Mouse (Mus musculus) embryonic facial prominence, embryonic 13.5 days (tissue): ENCODE results near the gene Nfix. TPM values are rescaled to one million over a fixed set of nuclear protein-coding genes. Genes with fewer than 3 reads are reported as not detected.

ENCODE experiments used
- ATAC-seq: fragments of 200-750 bp; cut with Nextera tagmentation; 2 replicates; pipeline ENCODE4 v1.8.0; 2017; ENCODE audit warnings: low read depth; ENCODE audit not compliant: insufficient number of reproducible peaks, insufficient read depth, low FRiP score, low TSS enrichment
- H3K27ac ChIP-seq: fragments of 300-500 bp; sonication (generic); 2 replicates; pipeline ENCODE4 v1.5.1; 2015; ENCODE audit warnings: moderate library complexity, mild to moderate bottlenecking, inconsistent platforms
- H3K27me3 ChIP-seq: fragments of 300-500 bp; sonication (generic); 2 replicates; pipeline ENCODE4 v1.6.1; 2015; ENCODE audit warnings: mild to moderate bottlenecking, inconsistent platforms
- H3K36me3 ChIP-seq: fragments of 300-500 bp; sonication (generic); 2 replicates; pipeline ENCODE4 v1.6.1; 2015; ENCODE audit warnings: mild to moderate bottlenecking, inconsistent platforms
- H3K4me1 ChIP-seq: fragments of 300-500 bp; sonication (generic); 2 replicates; pipeline ENCODE4 v1.6.1; 2015; ENCODE audit warnings: inconsistent platforms
- H3K4me2 ChIP-seq: fragments of 300-500 bp; sonication (generic); 2 replicates; pipeline ENCODE4 v1.6.1; 2015; ENCODE audit warnings: moderate library complexity, mild to moderate bottlenecking, inconsistent platforms
- H3K4me3 ChIP-seq: fragments of 300-500 bp; sonication (generic); 2 replicates; pipeline ENCODE4 v1.5.1; 2015; ENCODE audit warnings: mild to moderate bottlenecking, inconsistent platforms
- H3K9ac ChIP-seq: fragments of 300-500 bp; sonication (generic); 2 replicates; pipeline ENCODE4 v1.6.1; 2015; ENCODE audit warnings: mild to moderate bottlenecking, inconsistent platforms
- H3K9me3 ChIP-seq: fragments of 300-500 bp; sonication (generic); 2 replicates; pipeline ENCODE4 v1.6.1; 2016; ENCODE audit warnings: inconsistent platforms
- WGBS: fragments of 180-500 bp; shearing (Covaris S2); methylation state at CpG from one replicate; pipeline ENCODE4 v1.1.7; 2015; ENCODE audit warnings: mixed read lengths; 5-methylcytosine and 5-hydroxymethylcytosine counted together
- polyA plus RNA-seq: library from polyadenylated mRNA; unstranded; fragments of >200 nt; fragmentation: Nextera tagmentation; extraction: Ambion mirVana; gene quantifications from 2 replicates; pipeline ENCODE4 v1.2.1, GENCODE M21; 2015

The Nfix gene
- polyA plus RNA-seq, 1 experiment from 2014 or later = 37.0 TPM

DNA sequence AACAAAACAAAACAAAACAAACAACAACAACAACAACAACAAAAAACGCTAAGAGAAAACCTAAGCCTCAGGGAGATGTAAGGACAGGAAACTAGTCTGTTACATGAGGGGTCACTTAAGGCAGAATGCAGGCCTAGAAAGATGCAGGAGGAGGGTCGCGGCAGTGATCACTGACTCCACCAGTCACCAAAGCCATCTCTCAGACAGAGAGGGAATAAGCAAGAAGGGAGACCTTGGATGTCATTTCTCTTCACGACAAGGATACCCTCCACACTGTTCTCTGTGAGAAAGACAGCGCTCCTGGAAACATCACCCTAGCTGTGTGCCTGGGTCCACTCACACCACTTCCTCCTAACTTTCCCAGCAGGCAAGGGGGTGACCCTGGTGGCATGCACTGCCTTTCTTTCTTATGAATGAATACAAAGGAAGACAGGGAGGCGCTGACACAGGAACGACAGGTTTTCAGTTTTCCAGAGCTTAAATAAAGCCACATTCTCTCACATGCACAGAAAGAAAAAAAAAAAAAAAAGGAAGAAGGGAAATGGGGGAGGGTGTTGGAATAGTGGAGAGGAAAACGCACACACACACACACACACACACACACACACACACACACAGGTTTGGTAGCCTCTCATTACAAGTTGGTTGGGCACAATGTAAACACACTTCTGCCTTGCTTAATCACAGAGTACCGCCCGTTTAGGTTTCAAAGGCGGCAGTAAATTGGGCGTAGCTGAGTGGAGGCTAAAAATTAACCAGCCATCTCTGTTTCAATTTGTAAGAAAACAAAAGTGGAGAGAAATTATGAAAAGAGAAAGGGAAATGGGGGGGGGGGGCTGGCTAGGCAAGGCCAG, 29.8 kb downstream of the Nfix start:
- Histone ChIP-seq H3K4me3 (no peak overlapping the region), H3K9me3 (no peaks in the 10 kb centered on the region), H3K4me1 (peaks cover 67% of the 10 kb centered on the region), H3K36me3 (peaks cover 45% of the 10 kb centered on the region), H3K4me2 (peak overlapping the region; percentile 57), H3K27me3 (peaks cover 82% of the 10 kb centered on the region), H3K9ac (0 out of 2 replicates have a peak overlapping the region, but pooled peaks have one; percentile 32), H3K27ac (no peak overlapping the region)
- 34% methylated on average over 12 of the region's 12 CpGs for WGBS
- no peak for ATAC-seq

DNA sequence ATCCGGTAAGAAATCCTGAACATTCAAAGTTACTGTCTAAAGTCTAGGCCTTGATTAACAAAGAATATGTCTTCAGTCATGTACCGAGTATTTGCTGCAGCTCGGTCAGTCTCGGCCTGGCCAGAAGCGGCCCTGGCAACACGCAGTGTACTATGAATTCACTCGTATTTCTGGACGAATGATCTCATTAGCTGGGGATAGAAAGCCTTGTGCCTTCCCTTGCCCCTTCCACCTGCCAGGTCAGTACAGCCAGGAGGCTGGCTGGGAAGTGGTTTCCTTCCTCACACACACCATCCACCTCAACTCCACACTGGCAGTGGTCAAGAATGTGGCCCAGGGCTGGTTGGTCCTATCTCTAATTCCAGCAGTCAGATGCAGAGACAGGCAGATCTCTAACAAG, 30.8 kb downstream of the Nfix start:
- peaks cover 62% of the 10 kb centered on the region for H3K4me1 ChIP-seq
- H3K4me2 ChIP-seq = no peak overlapping the region
- H3K27ac ChIP-seq = no peak overlapping the region
- H3K9ac ChIP-seq = no peak overlapping the region
- H3K4me3 ChIP-seq = no peak overlapping the region
- WGBS = 86% methylated on average over 8 of the region's 8 CpGs
- no peaks in the 10 kb centered on the region for H3K9me3 ChIP-seq
- no peak for ATAC-seq
- peaks cover 88% of the 10 kb centered on the region for H3K27me3 ChIP-seq
- peaks cover 49% of the 10 kb centered on the region for H3K36me3 ChIP-seq

DNA sequence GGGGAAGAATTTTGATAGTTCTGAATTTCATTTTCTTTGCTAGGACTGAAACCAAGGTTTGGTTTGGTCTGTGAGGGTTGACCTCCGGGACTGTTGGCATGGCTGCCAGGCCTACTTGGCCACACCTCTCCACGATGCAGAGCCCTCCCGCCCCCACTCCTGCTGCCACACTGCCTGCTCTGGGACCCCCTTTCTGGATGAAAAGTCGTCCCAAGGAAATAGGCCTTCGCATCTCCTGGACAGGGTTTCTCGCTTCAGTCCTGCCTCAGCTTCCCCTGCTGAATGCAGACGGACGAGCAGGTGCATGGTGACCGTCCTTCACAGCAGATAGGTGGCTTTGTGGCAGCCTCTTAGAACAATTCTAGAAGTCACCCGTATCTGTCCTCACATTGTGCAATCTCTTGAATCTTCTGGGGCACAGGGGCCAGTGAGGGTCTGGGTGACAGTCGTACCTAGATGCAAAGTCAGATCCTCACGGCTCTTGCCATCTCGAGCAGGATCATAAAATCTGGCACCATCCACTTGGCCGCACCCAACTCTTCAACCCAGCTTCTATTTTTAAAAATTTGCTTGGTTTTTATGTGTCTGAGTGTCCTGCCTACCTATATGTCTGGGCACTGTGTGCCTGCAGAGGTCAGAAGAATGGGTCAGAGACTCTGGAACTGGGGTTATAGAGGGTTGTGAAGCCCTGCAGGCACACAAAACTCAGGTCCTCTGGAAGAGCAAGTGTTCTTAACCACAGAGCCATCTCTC, 31.6 kb downstream of the Nfix start:
- Histone ChIP-seq H3K4me1 (peaks cover 61% of the 10 kb centered on the region), H3K9me3 (no peaks in the 10 kb centered on the region), H3K27ac (no peak overlapping the region), H3K27me3 (peaks cover 96% of the 10 kb centered on the region), H3K9ac (no peak overlapping the region), H3K4me3 (no peak overlapping the region), H3K4me2 (no peak overlapping the region), H3K36me3 (peaks cover 53% of the 10 kb centered on the region)
- no peak for ATAC-seq
- 88% methylated on average over 14 of the region's 14 CpGs for WGBS

DNA sequence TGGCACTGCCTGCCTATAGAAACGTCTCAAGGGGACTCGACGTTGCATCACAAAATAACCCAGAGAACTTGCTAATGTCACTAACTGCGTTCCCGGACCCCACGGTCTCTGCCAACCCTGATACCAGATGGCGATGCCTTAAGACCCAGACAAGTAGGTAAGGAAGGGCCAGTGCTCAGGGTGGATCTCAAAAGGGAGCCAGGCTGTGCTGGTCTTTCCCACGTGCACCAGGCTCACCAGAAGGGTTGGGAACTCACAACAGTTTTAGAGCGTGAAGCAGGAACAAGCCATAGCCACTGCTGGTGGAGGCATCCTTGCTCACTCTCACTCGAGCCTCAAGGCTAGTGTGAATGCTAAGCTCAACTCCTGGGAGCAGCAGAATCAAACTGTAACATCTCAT, 32.9 kb downstream of the Nfix start:
- Histone ChIP-seq H3K27me3 (peaks cover 94% of the 10 kb centered on the region), H3K9me3 (no peaks in the 10 kb centered on the region), H3K4me1 (peaks cover 48% of the 10 kb centered on the region), H3K36me3 (peaks cover 62% of the 10 kb centered on the region), H3K27ac (no peak overlapping the region), H3K9ac (0 out of 2 replicates have a peak overlapping the region, but pooled peaks have one; percentile 11), H3K4me3 (no peak overlapping the region), H3K4me2 (no peak overlapping the region)
- ATAC-seq = no peak
- 75% methylated on average over 10 of the region's 10 CpGs for WGBS

DNA sequence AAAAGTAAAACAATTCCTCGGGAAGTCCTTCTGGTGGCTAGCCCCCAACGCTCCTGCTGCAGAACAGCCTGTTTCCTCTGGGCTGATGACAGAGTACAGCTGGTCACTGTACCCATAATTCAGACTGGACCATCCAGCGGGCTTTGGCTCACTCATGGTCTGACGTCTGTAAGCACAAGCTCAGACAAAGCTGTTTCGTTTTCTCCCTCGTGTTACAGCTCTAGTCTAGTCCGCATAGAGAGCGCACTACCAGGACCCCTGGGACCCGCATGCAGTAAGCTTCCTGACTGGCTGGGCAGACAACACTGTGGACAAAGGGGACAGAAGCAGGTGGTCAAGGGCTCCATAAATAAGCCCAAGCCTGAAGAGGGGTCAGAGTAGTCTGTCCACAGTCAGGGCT, 33.7 kb downstream of the Nfix start:
- no peak for ATAC-seq
- Histone ChIP-seq H3K36me3 (peaks cover 57% of the 10 kb centered on the region), H3K9me3 (no peaks in the 10 kb centered on the region), H3K9ac (peak overlapping the region; percentile 11; the same call in 1 of the 2 replicates), H3K27ac (no peak overlapping the region), H3K27me3 (peaks cover 92% of the 10 kb centered on the region), H3K4me3 (no peak overlapping the region), H3K4me1 (peaks cover 43% of the 10 kb centered on the region), H3K4me2 (no peak overlapping the region)
- WGBS = 54% methylated on average over 9 of the region's 9 CpGs

DNA sequence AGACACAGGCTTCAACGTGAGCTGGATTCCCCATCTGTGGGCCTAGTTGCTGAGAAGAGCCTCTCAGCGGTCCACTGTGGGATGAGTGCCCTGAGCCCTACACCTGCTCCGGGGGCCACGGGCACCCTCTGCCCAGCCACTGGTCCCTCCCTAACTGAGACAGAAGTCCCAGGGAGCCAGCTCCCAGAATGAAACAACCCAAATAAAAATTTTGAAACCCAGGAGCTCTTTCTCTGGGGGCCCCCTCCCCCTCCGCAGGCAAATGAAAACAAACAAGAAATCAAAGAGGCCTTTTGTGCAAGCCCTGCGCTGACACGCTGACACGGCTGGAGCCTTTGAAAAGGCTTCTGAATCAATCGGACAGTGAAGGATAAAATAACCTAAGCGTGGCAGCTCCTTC, 34.5 kb downstream of the Nfix start:
- peaks cover 43% of the 10 kb centered on the region for H3K4me1 ChIP-seq
- H3K9me3 ChIP-seq = no peaks in the 10 kb centered on the region
- WGBS = 14% methylated on average over 10 of the region's 10 CpGs
- H3K4me2 ChIP-seq = no peak overlapping the region
- H3K36me3 ChIP-seq = peaks cover 60% of the 10 kb centered on the region
- H3K27ac ChIP-seq = no peak overlapping the region; the same call in 1 of the 2 replicates
- ATAC-seq = no peak
- H3K4me3 ChIP-seq = 0 out of 2 replicates have a peak overlapping the region, but pooled peaks have one; percentile 1
- peaks cover 90% of the 10 kb centered on the region for H3K27me3 ChIP-seq
- peak overlapping the region; percentile 51; the same call in 1 of the 2 replicates for H3K9ac ChIP-seq

DNA sequence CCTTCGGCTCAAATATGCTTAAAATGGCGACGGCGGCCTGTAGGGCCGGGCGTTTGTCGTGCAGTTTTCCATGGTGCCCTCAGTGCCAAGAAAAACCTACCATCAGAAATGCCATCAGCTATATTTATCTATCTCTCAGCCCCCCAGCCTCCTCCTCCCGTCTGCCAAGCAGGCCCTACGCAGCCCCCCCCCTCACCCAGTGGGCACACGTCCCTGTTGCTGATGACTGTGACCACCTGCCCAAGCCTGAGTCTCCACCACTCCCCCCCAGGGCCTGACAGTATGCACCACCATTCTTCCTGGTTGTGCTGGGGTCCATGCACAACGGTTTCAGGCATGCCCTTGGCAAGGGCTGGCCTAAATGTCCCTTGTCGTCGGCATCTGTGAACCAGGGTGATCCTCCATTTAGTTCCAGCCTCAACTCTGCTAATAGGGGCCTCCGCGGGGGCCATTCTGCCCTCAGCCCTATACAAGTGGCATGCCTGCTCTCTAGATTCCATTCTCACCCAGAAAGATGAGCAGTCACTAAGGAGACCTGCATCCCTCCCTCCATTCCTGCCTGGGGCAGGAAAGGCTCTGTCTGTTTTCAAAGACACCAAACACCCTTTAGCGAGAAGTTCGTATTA, 35.2 kb downstream of the Nfix start:
- WGBS = 73% methylated on average over 17 of the region's 17 CpGs
- Histone ChIP-seq H3K27me3 (peaks cover 89% of the 10 kb centered on the region), H3K9ac (peak overlapping the region; percentile 7; the same call in 1 of the 2 replicates), H3K4me1 (peaks cover 41% of the 10 kb centered on the region), H3K27ac (no peak overlapping the region), H3K4me2 (no peak overlapping the region), H3K4me3 (no peak overlapping the region), H3K9me3 (no peaks in the 10 kb centered on the region), H3K36me3 (peaks cover 57% of the 10 kb centered on the region)
- no peak for ATAC-seq

DNA sequence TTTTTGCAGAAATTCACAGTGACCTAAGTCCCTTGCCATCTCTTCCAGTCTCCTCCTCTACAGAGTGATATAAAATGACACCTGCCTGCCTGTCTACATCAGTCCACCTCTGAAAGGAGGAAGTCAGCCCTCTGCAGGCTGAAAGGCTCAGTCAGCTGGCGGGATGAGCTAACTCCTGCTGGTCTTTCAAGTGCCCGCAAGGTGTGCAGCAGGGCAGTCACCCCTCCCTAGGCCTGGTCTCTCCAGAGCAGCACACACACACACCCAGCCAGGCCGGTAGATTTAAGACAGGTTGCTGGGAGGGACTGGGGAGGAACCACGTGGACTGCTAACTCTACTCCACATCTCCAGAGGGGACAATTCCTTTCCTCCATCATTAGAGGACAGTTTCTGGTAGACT, 36.0 kb downstream of the Nfix start:
- no peaks in the 10 kb centered on the region for H3K9me3 ChIP-seq
- peaks cover 58% of the 10 kb centered on the region for H3K36me3 ChIP-seq
- ATAC-seq = no peak
- no peak overlapping the region for H3K4me2 ChIP-seq
- H3K9ac ChIP-seq = no peak overlapping the region
- no peak overlapping the region for H3K4me3 ChIP-seq
- peaks cover 40% of the 10 kb centered on the region for H3K4me1 ChIP-seq
- 50% methylated on average over 4 of the region's 4 CpGs for WGBS
- H3K27ac ChIP-seq = no peak overlapping the region
- peaks cover 88% of the 10 kb centered on the region for H3K27me3 ChIP-seq

DNA sequence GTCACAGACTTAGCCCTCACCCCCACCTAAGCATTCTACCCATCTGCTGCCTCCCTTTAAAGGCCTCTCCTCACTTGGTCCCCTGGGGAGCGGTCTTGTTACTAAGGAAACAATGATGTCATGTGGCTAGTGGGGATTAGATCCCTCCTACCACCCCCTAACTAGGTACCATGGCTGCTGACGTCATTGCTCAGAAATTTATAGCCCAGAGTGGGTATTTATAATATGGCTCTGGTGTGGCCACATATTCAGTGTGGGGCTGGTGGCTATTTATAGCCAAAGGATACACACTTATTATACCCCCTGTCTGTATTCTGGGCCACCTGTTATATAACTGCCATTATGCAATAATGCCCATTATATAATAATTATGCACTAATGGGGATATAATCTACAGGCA, 39.2 kb downstream of the Nfix start:
- H3K36me3 ChIP-seq = peaks cover 52% of the 10 kb centered on the region
- WGBS = 47% methylated on average over 2 of the region's 2 CpGs
- H3K4me1 ChIP-seq = peaks cover 47% of the 10 kb centered on the region
- ATAC-seq = no peak
- H3K9ac ChIP-seq = no peak overlapping the region
- no peak overlapping the region for H3K27ac ChIP-seq
- H3K4me3 ChIP-seq = no peak overlapping the region
- peaks cover 86% of the 10 kb centered on the region for H3K27me3 ChIP-seq
- no peak overlapping the region for H3K4me2 ChIP-seq
- no peaks in the 10 kb centered on the region for H3K9me3 ChIP-seq

DNA sequence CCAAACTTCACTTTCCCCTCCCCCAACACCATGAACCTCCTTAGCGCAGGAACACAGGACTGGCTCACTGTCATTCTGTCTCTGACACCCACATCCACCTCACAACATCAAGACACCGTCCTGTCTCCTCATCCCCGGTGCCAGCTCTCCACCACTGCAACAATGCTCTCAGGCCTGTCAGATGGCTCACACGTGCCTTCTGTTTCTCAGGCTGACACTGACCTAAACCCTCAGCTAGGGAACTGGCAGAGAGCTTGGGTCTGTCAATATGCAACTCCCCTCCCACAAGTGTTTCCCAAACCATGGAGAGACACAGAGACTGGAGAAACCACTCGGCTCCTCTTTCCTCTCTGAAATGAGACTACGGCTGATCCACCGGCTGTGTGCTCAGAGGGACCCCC, 39.7 kb downstream of the Nfix start:
- H3K4me1 ChIP-seq = peaks cover 42% of the 10 kb centered on the region
- no peak overlapping the region for H3K4me2 ChIP-seq
- WGBS = 45% methylated on average over 7 of the region's 7 CpGs
- no peak overlapping the region for H3K9ac ChIP-seq
- peaks cover 88% of the 10 kb centered on the region for H3K27me3 ChIP-seq
- H3K27ac ChIP-seq = no peak overlapping the region
- peaks cover 55% of the 10 kb centered on the region for H3K36me3 ChIP-seq
- no peak overlapping the region for H3K4me3 ChIP-seq
- no peaks in the 10 kb centered on the region for H3K9me3 ChIP-seq
- no peak for ATAC-seq

DNA sequence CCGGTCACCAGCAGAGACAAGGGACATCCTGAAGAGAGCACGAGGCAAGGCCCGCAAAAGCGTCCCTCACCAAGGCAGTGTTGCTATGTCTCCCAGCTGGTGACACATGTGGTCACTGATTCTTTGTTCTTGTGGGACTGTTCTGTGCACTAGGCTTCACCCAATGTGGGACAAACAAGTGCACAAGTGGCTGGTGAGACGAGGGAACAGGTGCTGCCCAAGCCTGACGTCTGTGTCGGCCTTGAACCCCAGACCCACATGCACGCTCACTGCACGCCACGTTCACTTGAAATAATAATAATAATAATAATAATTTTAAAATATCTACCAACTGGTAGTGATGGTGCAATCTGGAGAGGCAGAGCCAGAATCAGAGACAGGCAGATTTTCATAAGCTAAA, 40.4 kb downstream of the Nfix start:
- no peak for ATAC-seq
- H3K4me1 ChIP-seq = peaks cover 36% of the 10 kb centered on the region

More for the DNA sequence above, 40.4 kb downstream of the Nfix start:
- Histone ChIP-seq H3K4me3 (no peak overlapping the region), H3K9ac (no peak overlapping the region), H3K27me3 (peaks cover 82% of the 10 kb centered on the region), H3K27ac (no peak overlapping the region), H3K36me3 (peaks cover 56% of the 10 kb centered on the region), H3K4me2 (no peak overlapping the region), H3K9me3 (no peaks in the 10 kb centered on the region)
- 86% methylated on average over 10 of the region's 10 CpGs for whole genome bisulfite sequencing
